Mouse (Mus musculus): ENCODE data around the gene Hoga1. TPM values are rescaled to one million over a fixed set of nuclear protein-coding genes. Genes with fewer than 3 reads are reported as not detected.
A peak's percentile ranks its signal among the peaks of the same experiment; 100 is the strongest.

The Hoga1 gene
- polyA plus RNA-seq, 1 experiment = 3.3 TPM

DNA sequence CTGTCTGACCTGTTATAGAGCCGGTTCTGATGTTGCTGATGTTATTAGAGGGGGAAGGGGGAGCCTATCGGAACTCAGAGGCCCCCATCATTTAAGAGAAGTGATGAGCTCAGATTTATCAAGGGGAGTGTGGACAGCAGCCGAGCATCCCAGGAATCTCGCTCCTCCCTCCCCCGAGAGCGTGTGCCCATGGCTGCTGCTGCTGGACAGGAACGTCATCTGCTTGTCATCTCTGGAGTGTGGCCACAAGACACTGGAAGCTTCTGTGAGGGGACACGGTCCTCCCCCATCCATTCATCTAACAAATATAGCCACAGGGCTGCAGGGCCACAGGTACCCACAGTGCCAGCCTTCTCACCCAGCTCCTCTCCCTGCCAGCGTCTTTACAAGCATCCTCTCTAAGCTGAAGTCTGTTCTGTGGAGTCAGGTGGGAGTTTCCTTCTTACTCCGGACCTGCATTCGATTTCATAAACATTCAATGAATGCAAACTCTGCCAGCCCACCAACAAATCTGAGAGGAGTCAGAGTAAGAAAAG is 8.2 kb upstream of the Hoga1 start:
- Histone ChIP-seq H3K4me3 (ENCODE audit: insufficient read depth, low read depth, low read length) (no peak overlapping the region), H3K4me1 (ENCODE audit: control insufficient read depth, insufficient read depth, insufficient read length, low read length) (peaks cover 12% of the 10 kb centered on the region), H3K27ac (replicated peaks; ENCODE audit: low read depth, low read length) (no peak overlapping the region)

- H3K4me3 ChIP-seq (ENCODE audit: insufficient read depth, low read depth, low read length) = no peak overlapping the region
- peaks cover 12% of the 10 kb centered on the region for H3K4me1 ChIP-seq (ENCODE audit: control insufficient read depth, insufficient read depth, insufficient read length, low read length)
- no peak overlapping the region for H3K27ac ChIP-seq (replicated peaks; ENCODE audit: low read depth, low read length)
Measured at GRCm38 (mm10) chr19:42038310-42038709, 7.1 kb upstream of the Hoga1 start.

- no peak overlapping the region for H3K4me3 ChIP-seq (ENCODE audit: insufficient read depth, low read depth, low read length)
- peaks cover 5% of the 10 kb centered on the region; the same call in 1 of the 2 replicates for H3K4me1 ChIP-seq (ENCODE audit: control insufficient read depth, insufficient read depth, insufficient read length, low read length)
Measured at GRCm38 (mm10) chr19:42043988-42044387, 1.4 kb upstream of the Hoga1 start.

DNA sequence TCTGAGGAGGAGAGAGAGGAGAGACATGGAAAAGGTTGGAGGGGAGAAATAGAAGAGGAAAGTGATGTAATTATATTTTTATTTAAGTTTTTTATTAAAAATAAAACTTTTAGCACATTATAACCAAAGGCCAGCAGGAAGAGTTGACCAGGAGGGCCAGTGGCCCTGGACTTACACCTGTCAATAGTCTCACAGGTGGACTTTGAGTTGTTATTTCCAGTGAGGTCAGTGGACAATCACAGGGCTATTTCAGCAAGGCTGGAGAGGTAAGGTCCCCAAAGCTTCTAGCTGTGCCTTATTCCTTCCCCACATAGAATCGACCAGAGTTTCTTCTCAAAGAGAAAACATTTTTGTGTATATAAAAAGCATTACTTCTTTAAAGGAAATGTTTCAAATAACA is 4.8 kb downstream of the Hoga1 start:
- Histone ChIP-seq H3K4me1 (ENCODE audit: control insufficient read depth, insufficient read depth, insufficient read length, low read length) (peaks cover 7% of the 10 kb centered on the region; the same call in 1 of the 2 replicates), H3K4me3 (ENCODE audit: insufficient read depth, low read depth, low read length) (no peak overlapping the region), H3K27ac (replicated peaks; ENCODE audit: low read depth, low read length) (no peak overlapping the region)

More at GRCm38 (mm10) chr19:42043988-42044387, 1.4 kb upstream of the Hoga1 start:
- H3K27ac ChIP-seq (replicated peaks; ENCODE audit: low read depth, low read length) = no peak overlapping the region

DNA sequence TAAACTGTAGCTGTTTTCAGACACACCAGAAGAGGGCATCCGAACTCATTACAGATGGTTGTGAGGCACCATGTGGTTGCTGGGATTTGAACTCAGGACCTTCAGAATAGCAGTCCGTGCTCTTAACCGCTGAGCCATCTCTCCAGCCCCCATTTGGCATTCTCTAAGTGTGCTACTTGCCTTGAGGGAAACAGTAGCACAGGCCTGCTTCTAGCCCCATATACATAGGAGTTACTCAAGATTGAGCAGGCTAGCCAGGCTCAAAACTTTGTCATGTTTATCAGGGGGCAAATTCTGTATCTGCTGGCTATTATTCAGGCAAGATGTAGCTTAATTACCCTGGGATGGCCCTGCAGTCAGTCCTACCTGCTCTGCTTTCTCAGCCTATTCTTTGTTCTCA is 5.9 kb downstream of the Hoga1 start:
- no peak overlapping the region for H3K4me3 ChIP-seq (ENCODE audit: insufficient read depth, low read depth, low read length)
- H3K4me1 ChIP-seq (ENCODE audit: control insufficient read depth, insufficient read depth, insufficient read length, low read length) = peaks cover 6% of the 10 kb centered on the region
- H3K27ac ChIP-seq (replicated peaks; ENCODE audit: low read depth, low read length) = no peak overlapping the region

DNA sequence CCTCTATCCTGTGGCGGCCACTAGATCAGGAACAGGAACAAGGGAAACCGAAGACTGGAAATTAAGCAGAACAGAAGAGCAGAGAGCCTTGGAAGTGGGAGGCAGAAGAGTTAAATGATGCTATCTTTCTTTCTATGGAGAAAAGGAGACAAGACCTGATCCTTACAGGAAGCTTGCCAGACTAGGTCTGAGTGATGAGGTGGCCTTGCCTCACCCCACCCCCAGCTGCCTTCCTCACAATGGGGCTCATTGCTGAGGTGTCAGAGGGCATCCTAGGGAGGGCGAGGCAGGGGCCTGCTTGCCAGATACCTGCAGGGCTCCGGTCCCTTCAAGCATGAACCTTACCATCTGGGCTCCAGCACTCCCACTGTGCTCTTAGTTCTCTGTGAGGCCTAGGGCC is 6.5 kb downstream of the Hoga1 start, which contains the start of gene 4933411K16Rik:
Gene 4933411K16Rik (plus strand): TSS at position 301 of the 400 bp plus-strand sequence.
- Histone ChIP-seq H3K4me1 (ENCODE audit: control insufficient read depth, insufficient read depth, insufficient read length, low read length) (peaks cover 6% of the 10 kb centered on the region), H3K4me3 (ENCODE audit: insufficient read depth, low read depth, low read length) (no peak within 1 kb of the TSS), H3K27ac (replicated peaks; ENCODE audit: low read depth, low read length) (no peak within 1 kb of the TSS)

GRCm38 (mm10) chr19:42054255-42054654 is 8.8 kb downstream of the Hoga1 start:
- Histone ChIP-seq H3K4me3 (ENCODE audit: insufficient read depth, low read depth, low read length) (no peak overlapping the region), H3K27ac (replicated peaks; ENCODE audit: low read depth, low read length) (no peak overlapping the region), H3K4me1 (ENCODE audit: control insufficient read depth, insufficient read depth, insufficient read length, low read length) (peaks cover 6% of the 10 kb centered on the region)

DNA sequence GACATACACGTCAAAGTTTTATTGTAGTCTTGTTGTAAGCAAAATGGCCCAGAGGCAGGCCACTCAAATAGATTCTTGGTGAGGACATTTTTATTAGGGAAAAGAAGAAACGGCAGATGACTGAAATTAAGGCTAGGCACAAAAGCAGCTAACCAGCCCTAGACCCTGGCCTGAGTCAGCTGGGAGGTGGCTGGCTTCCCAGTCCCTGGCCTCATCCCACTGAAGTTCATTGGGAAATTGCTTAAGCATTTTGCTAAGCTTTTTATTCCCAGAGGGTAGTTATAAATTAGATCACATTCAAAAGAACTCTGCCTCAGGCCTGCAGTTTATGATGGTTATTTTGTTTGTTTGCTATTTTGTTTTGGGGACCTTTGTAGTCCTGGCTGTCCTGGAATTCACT is 10.5 kb downstream of the Hoga1 start:
- peaks cover 6% of the 10 kb centered on the region for H3K4me1 ChIP-seq (ENCODE audit: control insufficient read depth, insufficient read depth, insufficient read length, low read length)
- no peak overlapping the region for H3K27ac ChIP-seq (replicated peaks; ENCODE audit: low read depth, low read length)
- H3K4me3 ChIP-seq (ENCODE audit: insufficient read depth, low read depth, low read length) = no peak overlapping the region

DNA sequence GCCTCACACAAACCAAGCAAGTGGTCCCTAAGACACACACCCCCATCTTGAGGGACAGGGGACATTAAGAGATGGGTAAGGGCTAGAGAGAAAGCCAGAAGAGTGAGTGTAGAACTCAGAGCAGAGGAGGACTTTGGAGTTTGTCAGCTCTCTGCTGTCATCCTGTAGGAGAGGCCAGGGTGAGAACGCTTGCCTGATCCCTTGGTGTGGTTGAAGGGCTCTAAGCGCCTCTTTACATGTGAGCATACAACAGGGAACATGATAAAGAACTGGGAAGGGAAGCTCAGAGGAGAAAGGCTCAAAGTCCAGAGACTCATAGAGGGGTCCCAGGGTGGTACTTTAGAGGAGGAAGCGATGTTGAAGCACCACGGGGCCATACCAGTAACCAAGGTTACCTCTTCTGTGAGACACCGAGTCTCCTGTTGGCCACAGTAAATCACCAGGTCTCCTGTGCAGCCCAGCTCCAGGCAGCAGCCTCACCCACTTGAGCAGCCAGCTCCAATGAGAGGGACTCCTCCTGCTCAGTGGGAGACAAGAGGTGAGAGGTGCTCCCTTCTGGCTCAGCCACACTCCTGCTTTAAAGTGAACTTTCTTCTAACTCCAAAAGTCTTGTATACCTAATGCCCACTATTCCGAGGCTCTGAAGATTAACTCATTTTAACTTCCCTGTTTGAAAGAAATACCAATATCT is 11.5 kb downstream of the Hoga1 start:
- H3K27ac ChIP-seq (replicated peaks; ENCODE audit: low read depth, low read length) = no peak overlapping the region
- H3K4me1 ChIP-seq (ENCODE audit: control insufficient read depth, insufficient read depth, insufficient read length, low read length) = peaks cover 6% of the 10 kb centered on the region
- no peak overlapping the region for H3K4me3 ChIP-seq (ENCODE audit: insufficient read depth, low read depth, low read length)

DNA sequence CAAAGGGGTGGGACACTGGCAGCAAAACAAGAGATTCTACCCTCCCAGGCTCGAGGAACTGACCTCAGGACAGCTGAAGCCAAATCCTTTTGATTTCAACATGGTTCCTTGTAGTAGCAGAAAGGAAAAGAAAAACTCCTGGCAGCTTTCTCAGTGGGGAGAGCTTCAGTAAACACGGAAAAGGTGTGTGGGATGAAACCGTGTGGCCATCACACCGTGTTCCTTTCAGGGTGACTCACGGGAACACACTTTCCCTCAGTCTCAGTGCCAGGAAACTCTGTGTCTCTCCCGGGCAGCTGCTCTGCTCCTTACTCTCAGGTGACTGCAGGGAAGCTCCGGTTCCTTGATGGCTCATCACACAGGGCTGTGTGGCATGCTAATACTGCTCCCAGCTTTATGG is 13.0 kb downstream of the Hoga1 start:
- Histone ChIP-seq H3K27ac (replicated peaks; ENCODE audit: low read depth, low read length) (no peak overlapping the region), H3K4me3 (ENCODE audit: insufficient read depth, low read depth, low read length) (no peak overlapping the region), H3K4me1 (ENCODE audit: control insufficient read depth, insufficient read depth, insufficient read length, low read length) (peaks cover 6% of the 10 kb centered on the region)

- Histone ChIP-seq H3K4me3 (ENCODE audit: insufficient read depth, low read depth, low read length) (no peak overlapping the region), H3K4me1 (ENCODE audit: control insufficient read depth, insufficient read depth, insufficient read length, low read length) (no peaks in the 10 kb centered on the region), H3K27ac (replicated peaks; ENCODE audit: low read depth, low read length) (no peak overlapping the region)
Measured at GRCm38 (mm10) chr19:42061443-42061842, 16.0 kb downstream of the Hoga1 start.

- Histone ChIP-seq H3K4me3 (ENCODE audit: insufficient read depth, low read depth, low read length) (peak overlapping the region; percentile 37), H3K27ac (replicated peaks; ENCODE audit: low read depth, low read length) (peak overlapping the region; percentile 44), H3K4me1 (ENCODE audit: control insufficient read depth, insufficient read depth, insufficient read length, low read length) (no peaks in the 10 kb centered on the region)
Measured at GRCm38 (mm10) chr19:42068441-42069240, 23.2 kb downstream of the Hoga1 start.

DNA sequence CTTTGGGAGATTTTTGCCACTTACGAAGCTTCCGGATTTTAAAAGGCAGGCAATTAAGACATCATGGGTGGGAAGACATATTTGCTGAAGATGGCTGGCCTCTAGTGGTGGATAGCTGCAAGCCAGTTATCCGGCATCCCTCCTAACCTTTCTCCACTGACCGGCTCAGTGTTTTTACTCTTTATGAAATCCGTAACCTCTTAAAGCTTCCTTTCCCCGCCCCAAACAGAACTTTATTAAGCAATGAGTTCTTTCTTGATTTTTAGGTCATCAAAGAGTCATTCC is 23.8 kb downstream of the Hoga1 start:
- H3K4me3 ChIP-seq (ENCODE audit: insufficient read depth, low read depth, low read length) = peak overlapping the region; percentile 37
- no peaks in the 10 kb centered on the region for H3K4me1 ChIP-seq (ENCODE audit: control insufficient read depth, insufficient read depth, insufficient read length, low read length)
- peak overlapping the region; percentile 44; the same call in 1 of the 2 replicates for H3K27ac ChIP-seq (replicated peaks; ENCODE audit: low read depth, low read length)

DNA sequence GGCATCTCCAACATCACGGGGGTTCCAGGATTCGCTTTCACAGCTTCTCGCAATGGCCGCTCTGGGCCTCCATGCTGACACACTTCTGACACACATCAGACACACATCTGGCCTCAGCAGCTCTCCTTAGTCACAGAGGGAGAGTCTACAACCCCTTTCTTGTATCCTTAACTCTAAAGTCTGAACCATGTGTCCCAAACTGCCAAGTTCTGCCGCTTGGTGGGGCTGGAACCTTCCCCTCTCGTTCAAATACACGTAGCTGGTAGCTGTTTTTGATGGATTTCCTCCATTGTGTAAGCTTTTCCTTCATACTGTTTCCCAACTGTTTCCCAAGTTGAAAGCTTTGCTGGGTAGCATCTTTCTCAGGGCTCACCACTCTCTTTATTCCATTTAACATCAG is 25.8 kb downstream of the Hoga1 start:
- Histone ChIP-seq H3K27ac (replicated peaks; ENCODE audit: low read depth, low read length) (no peak overlapping the region), H3K4me3 (ENCODE audit: insufficient read depth, low read depth, low read length) (no peak overlapping the region), H3K4me1 (ENCODE audit: control insufficient read depth, insufficient read depth, insufficient read length, low read length) (no peaks in the 10 kb centered on the region)

GRCm38 (mm10) chr19:42071886-42072608 is 26.6 kb downstream of the Hoga1 start:
- H3K27ac ChIP-seq (replicated peaks; ENCODE audit: low read depth, low read length) = no peak overlapping the region
- H3K4me1 ChIP-seq (ENCODE audit: control insufficient read depth, insufficient read depth, insufficient read length, low read length) = no peaks in the 10 kb centered on the region
- no peak overlapping the region for H3K4me3 ChIP-seq (ENCODE audit: insufficient read depth, low read depth, low read length)

Measured in brown adipose tissue, adult 24 weeks (tissue).